Mouse (Mus musculus): ENCODE data around the gene Pbld1. TPM values are rescaled to one million over a fixed set of nuclear protein-coding genes. Genes with fewer than 3 reads are reported as not detected.
"Not testable (repeated sequence)": the region's sequence is repeated elsewhere in the genome, so short reads cannot be mapped to it uniquely, and the experiment has no call there.

Pbld1 gene
- polyA plus RNA-seq, 1 experiment from 2014 or later = 1.3 TPM

DNA sequence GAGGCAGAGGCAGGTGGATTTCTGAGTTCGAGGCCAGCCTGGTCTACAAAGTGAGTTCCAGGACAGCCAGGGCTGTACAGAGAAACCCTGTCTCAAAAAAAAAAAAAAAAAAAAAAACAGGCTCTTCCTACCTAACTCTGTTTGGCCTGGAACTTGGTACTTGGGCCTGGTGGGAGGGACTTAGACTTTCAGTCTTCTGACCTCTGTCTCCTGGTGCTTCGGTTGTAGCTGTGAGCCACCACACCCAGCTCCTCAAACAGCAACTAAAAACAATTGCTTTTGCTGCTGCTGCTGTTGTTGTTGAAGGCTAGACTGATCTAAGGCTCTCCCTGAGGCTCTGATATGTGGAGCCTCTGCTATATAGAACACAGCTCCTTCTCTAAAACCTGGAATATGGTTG, 10.9 kb upstream of the Pbld1 start:
- H3K4me3 ChIP-seq = no peak overlapping the region
- no peak for ATAC-seq (ENCODE audit: low FRiP score, low read depth)
- H3K4me2 ChIP-seq (replicated peaks) = no peak overlapping the region
- H3K9me3 ChIP-seq = no peaks in the 10 kb centered on the region
- no peak overlapping the region for H3K9ac ChIP-seq
- WGBS = 81% methylated on average over 2 of the region's 2 CpGs
- no peaks in the 10 kb centered on the region for H3K4me1 ChIP-seq
- no peaks in the 10 kb centered on the region for H3K27me3 ChIP-seq
- H3K36me3 ChIP-seq = no peaks in the 10 kb centered on the region
- no peak overlapping the region for H3K27ac ChIP-seq

DNA sequence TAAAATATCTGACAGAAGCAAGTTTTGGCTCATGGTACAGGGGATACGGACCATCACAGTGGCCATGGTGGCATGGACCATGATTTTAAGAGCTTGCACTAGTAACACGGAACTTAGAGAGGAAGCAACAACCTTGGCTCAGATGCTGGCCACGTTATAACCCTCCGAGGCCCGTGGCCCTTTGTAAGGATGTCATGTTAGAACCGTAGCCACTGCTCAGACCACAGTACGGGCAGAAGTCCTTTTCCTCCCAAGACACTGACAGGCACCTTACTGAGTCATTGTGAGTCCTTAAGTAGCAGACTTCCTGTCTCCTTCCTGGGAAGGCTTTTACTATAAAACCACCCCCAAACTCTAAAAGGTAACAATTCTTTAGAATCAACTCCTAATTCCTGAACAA, 8.7 kb upstream of the Pbld1 start:
- Histone ChIP-seq H3K36me3 (no peaks in the 10 kb centered on the region), H3K4me1 (no peaks in the 10 kb centered on the region), H3K27ac (no peak overlapping the region), H3K27me3 (no peaks in the 10 kb centered on the region), H3K4me3 (no peak overlapping the region), H3K9ac (no peak overlapping the region), H3K4me2 (replicated peaks) (no peak overlapping the region), H3K9me3 (no peaks in the 10 kb centered on the region)
- no peak for ATAC-seq (ENCODE audit: low FRiP score, low read depth)
- WGBS = 78% methylated on average over 7 of the region's 7 CpGs

DNA sequence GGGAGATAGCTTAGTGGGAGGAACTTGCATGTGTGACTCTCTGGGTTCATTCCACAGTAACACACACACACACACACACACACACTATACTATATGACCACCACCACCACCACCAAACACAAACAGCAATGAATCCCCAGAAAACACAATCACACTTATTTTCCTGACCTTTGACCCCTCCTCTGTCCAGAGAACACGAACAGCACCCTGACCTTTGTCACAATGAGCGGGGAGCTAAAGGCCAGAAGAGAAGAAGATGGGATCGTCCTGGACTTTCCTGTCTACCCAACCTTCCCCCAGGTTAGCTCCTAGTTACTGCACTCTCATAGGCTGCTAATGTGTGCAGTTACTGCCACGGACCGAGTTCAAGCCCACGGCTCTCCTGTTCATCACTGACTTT, 8.0 kb upstream of the Pbld1 start:
- H3K27me3 ChIP-seq = no peaks in the 10 kb centered on the region
- no peak for ATAC-seq (ENCODE audit: low FRiP score, low read depth)
- no peaks in the 10 kb centered on the region for H3K4me1 ChIP-seq
- H3K4me3 ChIP-seq = no peak overlapping the region
- WGBS = 85% methylated on average over 6 of the region's 6 CpGs
- no peak overlapping the region for H3K27ac ChIP-seq
- H3K9me3 ChIP-seq = no peaks in the 10 kb centered on the region
- H3K9ac ChIP-seq = no peak overlapping the region
- H3K4me2 ChIP-seq (replicated peaks) = no peak overlapping the region
- H3K36me3 ChIP-seq = no peaks in the 10 kb centered on the region

DNA sequence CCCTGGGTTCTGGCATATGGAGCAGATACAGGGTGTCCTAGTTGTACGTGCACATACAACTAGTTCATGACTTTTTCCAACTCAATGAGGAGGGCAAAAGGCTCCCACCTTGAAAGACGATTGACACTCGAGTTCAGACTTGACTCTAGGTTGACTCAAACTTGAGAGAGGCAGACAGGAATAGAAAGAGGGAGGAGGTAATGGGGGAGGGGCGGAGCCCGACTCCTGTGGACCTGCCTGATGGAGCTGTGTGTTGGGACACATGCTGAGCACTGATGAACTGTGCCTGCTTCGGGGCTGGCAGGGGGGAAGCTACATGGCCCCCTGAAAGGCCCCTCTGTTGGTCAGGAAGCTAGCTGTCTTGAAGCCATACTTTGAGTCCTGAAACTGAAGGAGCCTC, 7.0 kb upstream of the Pbld1 start:
- WGBS = 56% methylated on average over 6 of the region's 6 CpGs
- Histone ChIP-seq H3K27ac (no peak overlapping the region), H3K9ac (no peak overlapping the region), H3K4me2 (replicated peaks) (no peak overlapping the region), H3K4me1 (no peaks in the 10 kb centered on the region), H3K36me3 (no peaks in the 10 kb centered on the region), H3K9me3 (no peaks in the 10 kb centered on the region), H3K27me3 (no peaks in the 10 kb centered on the region), H3K4me3 (no peak overlapping the region)
- ATAC-seq (ENCODE audit: low FRiP score, low read depth) = no peak

DNA sequence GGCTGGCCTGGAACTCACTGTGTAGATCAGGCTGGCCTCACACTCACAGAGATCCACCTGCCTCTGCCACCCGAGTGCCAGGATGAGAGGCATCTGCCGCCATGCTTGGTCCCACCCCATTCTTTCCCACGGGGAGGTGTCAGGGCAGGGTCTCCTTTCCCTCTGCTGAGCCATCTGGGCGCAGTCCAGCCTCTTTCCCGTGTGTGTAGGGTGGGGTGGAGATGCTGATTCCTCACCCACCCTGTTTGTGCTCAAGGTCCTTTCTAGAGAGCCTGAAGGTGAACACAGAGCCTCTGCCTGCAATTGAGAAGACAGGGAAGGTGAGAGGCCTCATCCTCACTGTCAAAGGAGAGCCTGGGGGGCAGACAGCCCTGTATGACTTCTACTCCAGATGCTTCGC, 5.9 kb upstream of the Pbld1 start:
- H3K4me2 ChIP-seq (replicated peaks); ATAC-seq (ENCODE audit: low FRiP score, low read depth); H3K9me3 ChIP-seq; H3K27me3 ChIP-seq; H3K4me3 ChIP-seq; H3K36me3 ChIP-seq; H3K9ac ChIP-seq; H3K4me1 ChIP-seq; H3K27ac ChIP-seq: not testable (repeated sequence)
- 78% methylated on average over 6 of the region's 6 CpGs for WGBS

DNA sequence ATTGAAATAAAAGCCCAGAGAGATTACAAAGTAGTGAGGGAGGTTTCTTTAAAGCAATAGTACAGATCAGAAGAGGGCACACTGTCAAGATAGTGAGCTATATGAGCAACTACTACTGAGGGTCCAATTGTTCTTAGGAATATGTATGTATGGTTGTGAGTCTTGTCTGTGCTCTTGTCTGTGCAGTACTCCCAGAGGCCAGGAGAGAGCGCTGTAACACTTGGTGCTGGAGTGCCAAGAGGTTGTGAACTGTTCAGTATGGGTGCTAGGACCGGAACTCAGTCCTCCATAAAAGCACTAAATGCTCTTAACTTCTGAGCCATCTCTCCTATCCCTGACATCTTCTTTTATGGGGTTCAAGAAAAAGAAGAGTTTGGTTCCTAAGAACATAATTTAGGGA, 5.4 kb upstream of the Pbld1 start:
- no peak overlapping the region for H3K4me2 ChIP-seq (replicated peaks)
- H3K27ac ChIP-seq = no peak overlapping the region
- no peaks in the 10 kb centered on the region for H3K9me3 ChIP-seq
- H3K4me3 ChIP-seq = no peak overlapping the region
- no peaks in the 10 kb centered on the region for H3K36me3 ChIP-seq
- H3K4me1 ChIP-seq = no peaks in the 10 kb centered on the region
- 77% methylated on average over 2 of the region's 2 CpGs for WGBS
- H3K27me3 ChIP-seq = no peaks in the 10 kb centered on the region
- no peak for ATAC-seq (ENCODE audit: low FRiP score, low read depth)
- H3K9ac ChIP-seq = no peak overlapping the region

DNA sequence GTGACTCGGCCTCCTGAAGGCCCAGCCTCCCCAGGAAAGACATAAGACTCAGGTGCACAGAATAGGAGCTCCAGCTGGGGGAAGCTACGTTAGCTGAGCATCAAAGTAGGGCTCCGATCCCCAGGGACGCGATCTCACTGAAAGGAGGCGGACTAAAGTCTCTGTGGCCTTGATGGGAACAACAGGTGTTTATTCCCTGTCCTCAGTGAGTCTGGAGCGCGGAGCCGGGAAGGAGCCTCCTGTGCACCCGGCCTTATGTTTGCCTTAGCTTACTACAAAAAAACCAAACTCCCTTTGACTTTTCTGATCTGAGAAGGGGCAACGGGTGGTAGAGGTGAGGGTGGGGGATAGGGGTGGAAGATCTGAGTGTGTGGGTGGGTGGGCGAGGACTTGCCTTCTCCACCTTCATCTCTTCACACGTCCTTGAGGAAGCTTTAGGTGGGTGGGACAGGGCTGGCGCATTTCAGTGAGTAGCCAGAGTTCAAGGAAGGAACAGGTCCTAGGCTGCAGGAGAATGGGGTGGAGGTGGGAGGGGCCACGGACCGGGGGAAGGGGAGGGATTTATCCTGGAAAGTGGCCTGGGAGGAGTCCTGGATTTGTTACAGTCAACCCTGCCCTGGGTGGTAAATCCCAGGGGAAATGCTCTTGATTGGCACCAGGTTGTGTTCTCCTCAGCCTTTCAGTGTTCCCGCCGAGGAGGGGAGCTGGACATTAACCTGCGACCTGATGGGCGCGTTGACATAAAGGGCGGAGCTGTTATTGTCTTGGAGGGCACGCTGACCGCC, 2.8 kb upstream of the Pbld1 start:
- peak; percentile 44; the same call in 1 of the 2 replicates for ATAC-seq (ENCODE audit: low FRiP score, low read depth)
- Histone ChIP-seq H3K27me3 (no peaks in the 10 kb centered on the region), H3K9me3 (no peaks in the 10 kb centered on the region), H3K9ac (no peak overlapping the region), H3K4me3 (no peak overlapping the region), H3K4me2 (replicated peaks) (0 out of 2 replicates have a peak overlapping the region, but pooled peaks have one; percentile 9), H3K27ac (no peak overlapping the region), H3K4me1 (no peaks in the 10 kb centered on the region), H3K36me3 (no peaks in the 10 kb centered on the region)
- 31% methylated on average over 24 of the region's 24 CpGs for WGBS

DNA sequence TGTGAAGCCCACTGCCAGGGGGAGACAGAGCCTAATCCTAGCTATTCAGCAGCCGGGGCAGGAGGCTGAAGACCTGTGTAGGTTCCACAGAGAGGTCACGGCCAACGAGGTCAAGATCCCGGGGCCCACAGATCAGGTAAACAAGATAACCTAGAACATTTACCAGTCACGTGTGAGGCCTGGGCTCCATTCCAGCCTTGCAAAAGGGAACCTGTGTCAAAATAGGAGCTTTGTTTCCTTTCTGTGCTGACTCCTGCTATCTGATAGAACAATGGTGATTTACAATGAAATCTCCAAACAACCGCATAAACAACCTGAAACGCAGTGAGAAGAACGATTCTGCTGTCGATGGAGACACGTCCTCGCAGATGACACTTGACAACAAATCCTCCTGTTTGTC, 444 bp downstream of the Pbld1 start:
- Histone ChIP-seq H3K27ac (no peak overlapping the region), H3K9me3 (no peaks in the 10 kb centered on the region), H3K27me3 (no peaks in the 10 kb centered on the region), H3K9ac (no peak overlapping the region), H3K4me3 (no peak overlapping the region), H3K4me1 (no peaks in the 10 kb centered on the region), H3K4me2 (replicated peaks) (no peak overlapping the region), H3K36me3 (no peaks in the 10 kb centered on the region)
- 74% methylated on average over 11 of the region's 11 CpGs for WGBS
- no peak for ATAC-seq (ENCODE audit: low FRiP score, low read depth)

DNA sequence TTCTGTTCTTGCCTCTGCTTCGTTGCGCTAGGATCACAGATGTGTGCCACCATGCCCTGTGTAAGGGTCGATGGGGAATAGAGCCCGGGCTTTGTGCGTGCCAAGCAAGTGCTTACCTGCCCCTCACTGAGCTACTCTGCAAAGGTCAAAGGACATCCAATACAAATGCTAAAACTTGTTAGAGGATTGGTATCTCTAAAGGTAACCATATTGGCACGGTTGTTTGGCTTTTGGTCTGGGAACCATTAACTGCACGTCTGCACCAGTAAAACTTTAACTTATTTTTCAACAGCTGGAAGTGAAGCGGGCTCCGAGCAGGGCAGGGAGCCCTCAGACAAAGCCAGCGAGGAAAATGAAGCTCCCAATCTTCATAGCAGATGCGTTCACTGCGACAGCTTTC, 1.3 kb downstream of the Pbld1 start:
- Histone ChIP-seq H3K4me1 (no peaks in the 10 kb centered on the region), H3K36me3 (no peaks in the 10 kb centered on the region), H3K4me2 (replicated peaks) (no peak overlapping the region), H3K27ac (no peak overlapping the region), H3K9ac (no peak overlapping the region), H3K9me3 (no peaks in the 10 kb centered on the region), H3K4me3 (no peak overlapping the region), H3K27me3 (no peaks in the 10 kb centered on the region)
- WGBS = 63% methylated on average over 12 of the region's 12 CpGs
- no peak for ATAC-seq (ENCODE audit: low FRiP score, low read depth)

DNA sequence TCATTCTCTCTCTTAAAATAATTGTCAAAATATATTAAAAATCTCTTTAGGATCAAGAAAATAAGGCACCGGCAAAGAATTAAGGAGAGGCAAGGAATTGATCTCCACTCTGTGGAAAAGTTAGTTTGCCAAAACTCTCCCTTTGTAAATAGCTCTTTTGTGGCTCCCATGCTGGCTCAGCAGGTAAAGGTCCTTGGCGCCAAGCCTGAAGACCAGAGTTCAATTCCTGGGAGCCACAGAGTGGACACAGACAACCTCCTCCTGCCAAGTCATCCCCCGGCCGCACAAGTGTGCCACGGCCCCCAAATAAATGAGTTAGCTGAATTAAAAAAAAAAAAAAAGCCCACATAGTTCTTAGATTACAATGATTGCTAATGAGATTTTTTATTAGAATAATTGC, 2.7 kb downstream of the Pbld1 start:
- Histone ChIP-seq H3K27me3 (no peaks in the 10 kb centered on the region), H3K4me3 (no peak overlapping the region), H3K4me2 (replicated peaks) (no peak overlapping the region), H3K9me3 (no peaks in the 10 kb centered on the region), H3K9ac (no peak overlapping the region), H3K36me3 (no peaks in the 10 kb centered on the region), H3K4me1 (no peaks in the 10 kb centered on the region), H3K27ac (no peak overlapping the region)
- no peak for ATAC-seq (ENCODE audit: low FRiP score, low read depth)
- 90% methylated on average over 5 of the region's 5 CpGs for WGBS

DNA sequence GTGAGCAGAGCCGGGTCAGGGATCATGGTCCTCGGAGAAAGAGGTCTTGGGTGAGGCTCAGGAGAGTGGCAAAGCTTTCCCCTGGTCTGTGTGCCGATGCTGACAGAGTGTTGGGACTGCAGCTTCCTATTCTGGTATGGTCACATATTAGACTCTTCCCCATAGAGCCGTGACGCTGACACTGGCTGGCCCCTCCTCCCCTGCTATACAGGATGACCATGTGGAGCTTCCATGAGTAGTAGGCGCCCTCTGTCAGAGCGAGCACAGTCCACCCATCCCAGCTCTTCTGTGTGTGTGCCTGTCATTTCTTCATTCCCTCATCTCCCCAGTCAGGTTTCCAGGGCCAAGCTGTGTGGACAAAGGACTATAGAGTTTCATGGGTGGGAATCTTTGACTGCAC, 3.4 kb downstream of the Pbld1 start:
- Histone ChIP-seq H3K9ac (no peak overlapping the region), H3K9me3 (no peaks in the 10 kb centered on the region), H3K4me1 (no peaks in the 10 kb centered on the region), H3K4me3 (no peak overlapping the region), H3K27me3 (no peaks in the 10 kb centered on the region), H3K27ac (no peak overlapping the region), H3K36me3 (no peaks in the 10 kb centered on the region), H3K4me2 (replicated peaks) (no peak overlapping the region)
- ATAC-seq (ENCODE audit: low FRiP score, low read depth) = no peak
- WGBS = 89% methylated on average over 7 of the region's 7 CpGs

DNA sequence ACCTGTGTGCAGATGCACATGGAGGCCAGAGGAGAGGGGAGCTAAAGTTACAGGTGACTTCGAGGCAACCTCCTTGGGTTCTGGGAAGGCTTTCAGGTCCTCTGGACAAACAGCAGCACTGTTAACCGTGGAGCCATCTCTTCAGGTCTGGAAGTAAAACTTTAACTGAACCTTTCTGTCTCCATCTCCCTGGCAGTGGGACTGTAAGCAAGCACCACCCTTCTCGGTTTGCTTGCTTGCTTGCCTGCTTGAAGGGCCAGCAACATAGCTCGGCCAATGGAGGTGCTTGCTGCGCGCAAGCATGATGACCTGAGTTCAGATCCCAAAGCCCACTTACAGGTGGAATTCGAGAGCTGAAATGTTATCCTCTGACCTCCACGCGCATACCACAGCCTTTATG, 4.6 kb downstream of the Pbld1 start:
- ATAC-seq (ENCODE audit: low FRiP score, low read depth) = no peak
- 83% methylated on average over 9 of the region's 9 CpGs for WGBS
- no peaks in the 10 kb centered on the region for H3K9me3 ChIP-seq
- no peaks in the 10 kb centered on the region for H3K27me3 ChIP-seq
- H3K36me3 ChIP-seq = no peaks in the 10 kb centered on the region
- no peak overlapping the region for H3K9ac ChIP-seq
- no peak overlapping the region for H3K4me2 ChIP-seq (replicated peaks)
- H3K27ac ChIP-seq = no peak overlapping the region
- H3K4me3 ChIP-seq = no peak overlapping the region
- H3K4me1 ChIP-seq = no peaks in the 10 kb centered on the region

DNA sequence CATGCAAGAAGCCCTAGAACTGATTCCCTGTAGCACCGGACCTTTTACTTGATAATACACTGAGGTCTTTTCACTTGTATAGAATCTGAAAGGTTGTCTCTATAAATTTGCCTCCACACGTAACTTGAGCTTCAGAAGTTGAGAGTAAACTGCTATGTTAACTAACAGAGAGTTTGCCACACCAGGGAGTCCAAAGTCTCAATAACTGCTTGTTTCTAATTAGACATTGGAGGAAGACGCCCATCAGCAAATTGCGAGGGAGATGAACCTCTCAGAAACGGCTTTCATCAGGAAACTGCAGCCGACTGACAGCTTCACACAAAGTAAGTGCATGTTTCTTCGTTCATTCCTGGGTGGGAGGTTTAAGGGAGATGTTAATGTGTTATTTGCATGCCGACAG, 5.6 kb downstream of the Pbld1 start:
- Histone ChIP-seq H3K4me3 (no peak overlapping the region), H3K27me3 (no peaks in the 10 kb centered on the region), H3K36me3 (no peaks in the 10 kb centered on the region), H3K27ac (no peak overlapping the region), H3K4me1 (no peaks in the 10 kb centered on the region), H3K9ac (no peak overlapping the region), H3K4me2 (replicated peaks) (no peak overlapping the region), H3K9me3 (no peaks in the 10 kb centered on the region)
- 47% methylated on average over 8 of the region's 8 CpGs for WGBS
- no peak for ATAC-seq (ENCODE audit: low FRiP score, low read depth)

Measured in limb, embryonic 13.5 days (tissue).